Mouse (Mus musculus) skeletal muscle tissue, postnatal 0 days (tissue): Measurements from ENCODE around the gene Ralgapa1. TPM values are rescaled to one million over a fixed set of nuclear protein-coding genes. Genes with fewer than 3 reads are reported as not detected.

ENCODE experiments used
- microRNA-seq, 2 experiments: library from miRNA; unstranded; fragments of <30 nt; microRNA quantifications; one replicate each; pipeline ENCODE4; 2016
- polyA plus RNA-seq: library from polyadenylated mRNA; unstranded; fragments of >200 nt; fragmentation: Nextera tagmentation; extraction: Ambion mirVana; gene quantifications from 2 replicates; pipeline ENCODE4 v1.2.1, GENCODE M21; 2015

Ralgapa1 gene
- 10.0 and 10.2 TPM in 2 replicates for polyA plus RNA-seq

GRCm38 (mm10) chr12:55820661-55821314 is at the start of gene Ralgapa1:
Ralgapa1 (minus strand) TSS chr12:55821167.

GRCm38 (mm10) chr12:55836199-55836951 is 15.4 kb upstream of the Ralgapa1 start, which contains the start of gene Brms1l:
Brms1l (plus strand) TSS chr12:55836324.

GRCm38 (mm10) chr12:55598887-55599561 is 221.9 kb downstream of the Ralgapa1 start, which contains the start of gene Insm2:
Insm2 (plus strand) TSS chr12:55599427.

GRCm38 (mm10) chr12:55565206-55565605 is 255.8 kb downstream of the Ralgapa1 start, which contains the start of gene Aldoart2:
Aldoart2 (plus strand) TSS chr12:55565239.

Small RNA genes within 50 kb of the gene (microRNA-seq; reads per million reads assigned to microRNA genes)
- gene Gm23394 = 1.0 to 1.3 reads per million in 2 experiments

Other genes starting within 250 kb of the Ralgapa1 start
- gene Insm2, start 221.7 kb downstream of the Ralgapa1 start, polyA plus RNA-seq = not detected in 2 replicates
- gene Brms1l, start 15.2 kb upstream of the Ralgapa1 start, polyA plus RNA-seq = 13.3 and 13.9 TPM in 2 replicates